Mouse (Mus musculus) liver, postnatal 0 days (tissue): ENCODE data around the gene Calm1. TPM values are rescaled to one million over a fixed set of nuclear protein-coding genes. Genes with fewer than 3 reads are reported as not detected.

ENCODE experiments used
- ATAC-seq: fragments of 200-750 bp; cut with Nextera tagmentation; 2 replicates; pipeline ENCODE4 v1.8.0; 2017; ENCODE audit warnings: mild to moderate bottlenecking, moderate library complexity
- DNase-seq: peaks from one replicate; pipeline ENCODE4 v3.0.0-alpha.2; 2016
- H3K27ac ChIP-seq: fragments of 300-500 bp; sonication (generic); 2 replicates; pipeline ENCODE4 v1.5.1; 2014; ENCODE audit warnings: antibody characterized with exemption, moderate library complexity, mild to moderate bottlenecking, low read depth
- H3K27me3 ChIP-seq: fragments of 300-500 bp; sonication (generic); 2 replicates; pipeline ENCODE4 v1.6.1; 2014; ENCODE audit warnings: low read length, control low read depth, mixed read lengths; ENCODE audit not compliant: insufficient read depth
- H3K36me3 ChIP-seq: fragments of 300-500 bp; sonication (generic); replicated peaks from 2 replicates; pipeline ENCODE4 v1.6.1; 2014; ENCODE audit warnings: mild to moderate bottlenecking, control low read depth, low read length, moderate library complexity, mixed read lengths; ENCODE audit not compliant: insufficient read depth
- H3K4me1 ChIP-seq: fragments of 300-500 bp; sonication (generic); 2 replicates; pipeline ENCODE4 v1.6.1; 2014; ENCODE audit warnings: antibody characterized with exemption, mild to moderate bottlenecking, control low read depth; ENCODE audit not compliant: insufficient read depth
- H3K4me2 ChIP-seq: fragments of 300-500 bp; sonication (generic); 2 replicates; pipeline ENCODE4 v1.6.1; 2014; ENCODE audit warnings: low read depth, mild to moderate bottlenecking, low read length, moderate library complexity, mixed read lengths
- H3K4me3 ChIP-seq: fragments of 300-500 bp; sonication (generic); 2 replicates; pipeline ENCODE4 v1.5.1; 2014; ENCODE audit warnings: low read depth, low read length
- H3K9ac ChIP-seq: fragments of 300-500 bp; sonication (generic); replicated peaks from 2 replicates; pipeline ENCODE4 v1.6.1; 2014; ENCODE audit warnings: mild to moderate bottlenecking, moderate library complexity
- H3K9me3 ChIP-seq: fragments of 300-500 bp; sonication (generic); 2 replicates; pipeline ENCODE4 v1.6.1; 2016; ENCODE audit warnings: mild to moderate bottlenecking, control low read depth, low read length, mixed read lengths
- CTCF ChIP-seq: sonication (generic); IDR thresholded peaks from 2 replicates; pipeline ENCODE4 v1.5.1; 2016; ENCODE audit warnings: antibody characterized with exemption, low read depth
- EP300 ChIP-seq: IDR thresholded peaks from 2 replicates; pipeline ENCODE4 v1.6.1; 2016; ENCODE audit warnings: antibody characterized with exemption, low read depth, mild to moderate bottlenecking
- WGBS: fragments of 180-500 bp; shearing (Covaris S2); extraction: QIAGEN DNeasy Blood & Tissue Kit; methylation state at CpG from one replicate; pipeline ENCODE4 v1.1.7; 2014; ENCODE audit not compliant: insufficient replicate concordance; 5-methylcytosine and 5-hydroxymethylcytosine counted together
- polyA plus RNA-seq: library from polyadenylated mRNA; unstranded; fragments of >200 nt; fragmentation: Nextera tagmentation; extraction: Ambion mirVana; gene quantifications from 2 replicates; pipeline ENCODE4 v1.2.1, GENCODE M21; 2015

Gene Calm1
- polyA plus RNA-seq, 1 experiment from 2014 or later: 482 TPM

DNA sequence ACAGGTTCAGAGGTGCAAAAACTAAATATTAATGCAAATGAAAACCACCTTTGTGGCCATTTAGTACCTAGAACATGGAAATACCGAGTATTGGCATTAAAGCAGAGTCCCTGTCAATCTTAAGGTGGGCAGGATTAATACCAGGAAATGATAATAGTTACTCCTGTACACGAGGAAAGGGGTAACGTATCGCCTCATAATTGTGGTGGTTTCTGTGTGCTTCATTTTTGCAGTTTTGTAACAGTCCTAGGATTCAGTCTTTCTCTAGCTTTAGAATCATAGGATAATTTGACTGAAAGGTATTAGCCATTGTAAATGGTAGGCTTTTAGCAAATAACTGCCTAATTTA is 2.1 kb downstream of the Calm1 start:
- Histone ChIP-seq H3K4me1 (peaks cover 19% of the 10 kb centered on the region), H3K27me3 (no peaks in the 10 kb centered on the region), H3K36me3 (peaks cover 39% of the 10 kb centered on the region), H3K27ac (peak overlapping the region; percentile 88; the same call in 1 of the 2 replicates), H3K4me3 (peak overlapping the region; percentile 96), H3K4me2 (peak overlapping the region; percentile 93), H3K9ac (peak overlapping the region; percentile 86), H3K9me3 (no peaks in the 10 kb centered on the region)
- 14% methylated on average over 4 of the region's 4 CpGs for WGBS
- ATAC-seq: no peak
- no peak for DNase-seq
- TF ChIP-seq CTCF (no peak), EP300 (no peak)

DNA sequence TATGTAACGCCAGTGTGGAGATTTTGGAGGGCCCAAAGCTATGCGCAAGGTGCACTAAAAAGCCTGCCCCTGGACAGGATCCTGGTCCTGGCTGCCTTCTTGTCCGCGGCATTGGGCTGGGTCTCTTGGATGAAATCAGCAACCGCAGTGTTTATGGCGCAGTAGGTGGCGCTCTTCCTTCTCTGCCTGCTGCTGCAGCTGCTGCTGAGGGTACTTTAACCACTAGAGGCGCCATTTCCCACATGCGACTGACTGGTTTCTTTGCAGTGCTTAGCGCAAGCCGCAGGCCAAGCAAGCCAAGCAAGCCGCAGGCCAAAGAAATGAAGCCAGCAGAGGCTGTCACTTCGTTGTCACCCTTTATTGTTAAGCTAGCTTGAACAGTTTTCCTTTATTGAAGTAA is 2.6 kb downstream of the Calm1 start:
- Histone ChIP-seq H3K4me1 (peaks cover 19% of the 10 kb centered on the region), H3K4me3 (peak overlapping the region; percentile 96), H3K9me3 (no peaks in the 10 kb centered on the region), H3K9ac (0 out of 2 replicates have a peak overlapping the region, but pooled peaks have one; percentile 23), H3K27me3 (no peaks in the 10 kb centered on the region), H3K36me3 (peaks cover 44% of the 10 kb centered on the region), H3K27ac (no peak overlapping the region), H3K4me2 (peak overlapping the region; percentile 93)
- peak; percentile 21 for ATAC-seq
- WGBS: 2% methylated on average over 13 of the region's 13 CpGs
- DNase-seq: peak; percentile 93
- TF ChIP-seq EP300 (no peak), CTCF (peak; percentile 100)

DNA sequence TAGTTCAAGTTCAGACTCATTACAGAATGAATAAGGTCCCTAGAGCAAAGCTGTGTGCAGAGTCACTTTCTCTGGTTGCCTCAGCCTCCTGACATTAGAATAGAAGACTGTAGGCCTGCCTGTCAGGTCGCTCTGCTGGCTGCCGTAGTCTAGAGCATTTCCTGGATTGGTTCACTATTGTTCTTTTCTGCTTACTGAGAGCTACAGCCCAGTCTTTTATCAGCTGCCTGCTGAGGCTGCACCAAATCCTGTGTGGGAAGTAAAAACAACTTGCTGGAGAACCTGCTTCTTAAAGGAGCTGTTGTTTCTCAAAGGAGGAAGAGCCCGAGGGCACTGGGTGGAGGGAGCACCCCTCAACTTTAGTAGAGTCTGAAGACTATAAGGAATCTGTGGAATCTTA is 4.5 kb downstream of the Calm1 start:
- no peaks in the 10 kb centered on the region for H3K27me3 ChIP-seq
- H3K4me3 ChIP-seq: no peak overlapping the region
- H3K9ac ChIP-seq: no peak overlapping the region
- H3K9me3 ChIP-seq: no peaks in the 10 kb centered on the region
- DNase-seq (no peak), ATAC-seq (no peak)
- peaks cover 15% of the 10 kb centered on the region for H3K4me1 ChIP-seq
- no peak for TF ChIP-seq EP300
- TF ChIP-seq CTCF: no peak
- no peak overlapping the region; the same call in 1 of the 2 replicates for H3K27ac ChIP-seq
- H3K36me3 ChIP-seq: peaks cover 58% of the 10 kb centered on the region
- 69% methylated on average over 3 of the region's 3 CpGs for WGBS
- H3K4me2 ChIP-seq: no peak overlapping the region

DNA sequence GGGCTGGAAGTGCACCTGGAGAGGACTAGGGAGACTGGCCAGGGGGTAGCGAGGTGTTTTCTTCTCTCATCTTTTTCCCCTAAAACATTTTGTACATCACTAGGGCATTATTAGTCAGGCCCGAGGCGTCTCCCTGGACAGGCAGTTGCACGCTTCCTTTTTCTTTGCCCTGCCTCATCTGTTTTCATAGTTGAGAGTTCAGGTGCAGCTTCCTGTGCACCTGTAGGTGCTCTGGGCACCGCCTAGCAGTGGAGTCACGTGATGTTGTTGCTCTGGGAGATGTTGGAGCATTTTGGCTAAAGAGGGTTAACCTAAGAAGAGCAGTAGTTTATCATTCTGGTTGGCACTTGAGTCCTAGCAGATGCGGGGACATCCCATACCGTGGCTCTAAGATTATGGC is 5.9 kb downstream of the Calm1 start:
- H3K9me3 ChIP-seq: no peaks in the 10 kb centered on the region
- H3K4me1 ChIP-seq: peaks cover 12% of the 10 kb centered on the region
- no peak overlapping the region for H3K9ac ChIP-seq
- no peak overlapping the region for H3K27ac ChIP-seq
- no peak overlapping the region for H3K4me3 ChIP-seq
- DNase-seq: no peak
- peaks cover 66% of the 10 kb centered on the region for H3K36me3 ChIP-seq
- WGBS: 86% methylated on average over 8 of the region's 8 CpGs
- no peak overlapping the region for H3K4me2 ChIP-seq
- ATAC-seq: no peak
- H3K27me3 ChIP-seq: no peaks in the 10 kb centered on the region
- TF ChIP-seq EP300 (no peak), CTCF (no peak)

DNA sequence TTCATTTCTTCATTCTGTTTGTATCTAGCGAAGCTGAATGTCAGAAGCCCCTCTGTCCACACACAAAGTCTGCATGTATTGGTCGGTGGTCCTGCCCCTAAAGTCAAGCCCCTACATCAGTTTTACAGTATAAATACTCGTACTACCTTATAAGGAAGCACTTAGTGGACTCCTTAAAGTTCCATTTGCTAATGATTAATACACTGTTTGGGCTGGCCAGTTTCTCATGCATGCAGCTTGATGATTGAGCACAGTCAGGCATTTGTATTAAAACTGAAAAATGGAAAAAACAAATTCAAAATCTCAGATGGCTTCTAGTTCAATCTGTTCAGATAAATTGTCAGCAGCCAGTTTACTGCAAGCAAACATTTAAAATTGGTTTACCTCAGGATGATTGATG is 7.3 kb downstream of the Calm1 start:
- TF ChIP-seq CTCF: no peak
- TF ChIP-seq EP300: no peak
- Histone ChIP-seq H3K4me2 (no peak overlapping the region), H3K9me3 (no peaks in the 10 kb centered on the region), H3K4me1 (peaks cover 17% of the 10 kb centered on the region), H3K27me3 (no peaks in the 10 kb centered on the region), H3K4me3 (no peak overlapping the region), H3K9ac (no peak overlapping the region), H3K36me3 (peaks cover 66% of the 10 kb centered on the region), H3K27ac (no peak overlapping the region)
- 83% methylated on average over 3 of the region's 3 CpGs for WGBS
- ATAC-seq (no peak), DNase-seq (no peak)

DNA sequence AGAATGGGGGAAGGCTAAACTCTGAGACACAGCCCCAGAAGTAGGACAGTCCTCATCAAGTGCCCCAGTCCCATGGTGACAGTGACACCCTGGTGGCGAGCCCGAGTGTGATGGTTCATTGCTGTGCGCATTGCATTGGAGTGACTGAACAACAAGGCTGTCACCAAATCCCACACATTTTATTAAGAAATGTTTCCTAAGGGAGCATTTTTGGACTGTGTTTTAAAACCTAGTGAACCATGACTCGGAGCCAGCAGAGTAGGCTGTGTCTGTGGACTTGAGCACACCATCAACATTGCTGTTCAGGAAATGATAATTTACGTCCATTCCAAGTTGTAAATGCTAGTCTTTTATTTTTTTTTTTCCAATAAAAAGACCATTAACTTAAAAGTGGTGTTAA is 7.7 kb downstream of the Calm1 start:
- Histone ChIP-seq H3K36me3 (peaks cover 66% of the 10 kb centered on the region), H3K4me3 (no peak overlapping the region), H3K4me2 (no peak overlapping the region), H3K27ac (no peak overlapping the region), H3K27me3 (no peaks in the 10 kb centered on the region), H3K9ac (no peak overlapping the region), H3K4me1 (peaks cover 17% of the 10 kb centered on the region), H3K9me3 (no peaks in the 10 kb centered on the region)
- no peak for ATAC-seq
- 90% methylated on average over 5 of the region's 5 CpGs for WGBS
- TF ChIP-seq EP300: no peak
- TF ChIP-seq CTCF: no peak
- no peak for DNase-seq
